Mouse (Mus musculus): ENCODE measurements around the gene Nxf3. TPM values are rescaled to one million over a fixed set of nuclear protein-coding genes. Genes with fewer than 3 reads are reported as not detected.

Gene Nxf3
- total RNA-seq, 1 experiment = 6.6 TPM

DNA sequence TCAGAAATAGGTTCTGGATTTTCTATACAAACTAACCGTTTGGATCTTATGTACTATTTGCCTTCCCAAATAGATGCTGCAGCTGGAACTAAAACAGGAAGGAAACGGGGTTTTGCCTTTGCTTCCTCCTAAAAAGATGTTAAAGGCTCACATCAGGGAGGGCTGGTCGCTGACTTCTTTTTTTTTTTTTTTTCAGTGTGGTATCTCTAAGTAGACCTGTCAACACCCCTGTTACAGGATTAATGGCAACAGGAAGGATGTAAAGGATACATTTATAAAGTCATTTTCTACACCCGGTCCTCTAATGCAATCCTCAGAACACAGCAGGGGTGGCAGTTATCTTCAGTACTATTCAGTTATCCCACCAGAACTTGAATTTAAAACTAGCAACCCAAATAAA, 30.0 kb upstream of the Nxf3 start:
- Histone ChIP-seq H3K36me3 (ENCODE audit: control insufficient read depth, insufficient read depth, low read length, poor library complexity, severe bottlenecking) (no peaks in the 10 kb centered on the region), H3K4me1 (ENCODE audit: control insufficient read depth in 2 of 2, insufficient read depth in 2 of 2, low read length in 2 of 2, poor library complexity in 1 of 2) (no peaks in the 10 kb centered on the region), H3K27ac (ENCODE audit: insufficient read depth, low read depth, low read length, poor library complexity, severe bottlenecking) (no peak overlapping the region), H3K4me3 (ENCODE audit: insufficient read depth in 1 of 2, low read depth in 1 of 2, low read length in 2 of 2, poor library complexity in 1 of 2, severe bottlenecking in 1 of 2) (no peak overlapping the region), H3K9me3 (ENCODE audit: control insufficient read depth, insufficient read depth, low read depth, low read length) (no peaks in the 10 kb centered on the region), H3K9ac (ENCODE audit: insufficient read depth, low read depth, low read length, poor library complexity, severe bottlenecking) (no peak overlapping the region)
- in situ Hi-C loops (cut with MboI; ENCODE audit: low sequenced_read_pairs in 2 of 2, unreplicated experiment in 2 of 2) = no loop called here
- no peak for DNase-seq (ENCODE audit: low read depth, low spot score)
- TF ChIP-seq ZNF384 (IDR thresholded peaks at IDR 0.05; ENCODE audit: low read depth, low read length) = no peak
- no peak for TF ChIP-seq HCFC1 (IDR thresholded peaks at IDR 0.05; ENCODE audit: borderline replicate concordance, insufficient read depth, low read length)
- no peak for TF ChIP-seq ZC3H11A (IDR thresholded peaks at IDR 0.05; ENCODE audit: borderline replicate concordance, low read depth, low read length)
- TF ChIP-seq MAFK (IDR thresholded peaks at IDR 0.05; ENCODE audit: insufficient read depth, low read depth, low read length) = no peak
- TF ChIP-seq CHD2 (IDR thresholded peaks at IDR 0.05; ENCODE audit: low read depth, low read length) = no peak

GRCm38 (mm10) chrX:136107942-136108341, 22.9 kb upstream of the Nxf3 start:
- TF ChIP-seq MAFK (IDR thresholded peaks at IDR 0.05; ENCODE audit: insufficient read depth, low read depth, low read length) (no peak), ZNF384 (IDR thresholded peaks at IDR 0.05; ENCODE audit: low read depth, low read length) (no peak), CHD2 (IDR thresholded peaks at IDR 0.05; ENCODE audit: low read depth, low read length) (no peak), ZC3H11A (IDR thresholded peaks at IDR 0.05; ENCODE audit: borderline replicate concordance, low read depth, low read length) (no peak), HCFC1 (IDR thresholded peaks at IDR 0.05; ENCODE audit: borderline replicate concordance, insufficient read depth, low read length) (no peak)
- no peaks in the 10 kb centered on the region for H3K4me1 ChIP-seq (ENCODE audit: control insufficient read depth in 2 of 2, insufficient read depth in 2 of 2, low read length in 2 of 2, poor library complexity in 1 of 2)
- no peak overlapping the region for H3K4me3 ChIP-seq (ENCODE audit: insufficient read depth in 1 of 2, low read depth in 1 of 2, low read length in 2 of 2, poor library complexity in 1 of 2, severe bottlenecking in 1 of 2)
- no peak overlapping the region for H3K27ac ChIP-seq (ENCODE audit: insufficient read depth, low read depth, low read length, poor library complexity, severe bottlenecking)
- H3K36me3 ChIP-seq (ENCODE audit: control insufficient read depth, insufficient read depth, low read length, poor library complexity, severe bottlenecking) = no peaks in the 10 kb centered on the region
- no peaks in the 10 kb centered on the region for H3K9me3 ChIP-seq (ENCODE audit: control insufficient read depth, insufficient read depth, low read depth, low read length)
- peak; percentile 31 for DNase-seq (ENCODE audit: low read depth, low spot score)
- in situ Hi-C loops (cut with MboI; ENCODE audit: low sequenced_read_pairs in 2 of 2, unreplicated experiment in 2 of 2) = no loop called here
- H3K9ac ChIP-seq (ENCODE audit: insufficient read depth, low read depth, low read length, poor library complexity, severe bottlenecking) = no peak overlapping the region

GRCm38 (mm10) chrX:136104724-136105088, 19.7 kb upstream of the Nxf3 start:
- in situ Hi-C loops (cut with MboI; ENCODE audit: low sequenced_read_pairs in 2 of 2, unreplicated experiment in 2 of 2) = no loop called here
- Histone ChIP-seq H3K4me1 (ENCODE audit: control insufficient read depth in 2 of 2, insufficient read depth in 2 of 2, low read length in 2 of 2, poor library complexity in 1 of 2) (no peaks in the 10 kb centered on the region), H3K9ac (ENCODE audit: insufficient read depth, low read depth, low read length, poor library complexity, severe bottlenecking) (no peak overlapping the region), H3K36me3 (ENCODE audit: control insufficient read depth, insufficient read depth, low read length, poor library complexity, severe bottlenecking) (no peaks in the 10 kb centered on the region), H3K27ac (ENCODE audit: insufficient read depth, low read depth, low read length, poor library complexity, severe bottlenecking) (no peak overlapping the region), H3K9me3 (ENCODE audit: control insufficient read depth, insufficient read depth, low read depth, low read length) (no peaks in the 10 kb centered on the region), H3K4me3 (ENCODE audit: insufficient read depth in 1 of 2, low read depth in 1 of 2, low read length in 2 of 2, poor library complexity in 1 of 2, severe bottlenecking in 1 of 2) (no peak overlapping the region)
- no peak for TF ChIP-seq ZC3H11A (IDR thresholded peaks at IDR 0.05; ENCODE audit: borderline replicate concordance, low read depth, low read length)
- no peak for TF ChIP-seq ZNF384 (IDR thresholded peaks at IDR 0.05; ENCODE audit: low read depth, low read length)
- no peak for TF ChIP-seq HCFC1 (IDR thresholded peaks at IDR 0.05; ENCODE audit: borderline replicate concordance, insufficient read depth, low read length)
- no peak for TF ChIP-seq CHD2 (IDR thresholded peaks at IDR 0.05; ENCODE audit: low read depth, low read length)
- no peak for TF ChIP-seq MAFK (IDR thresholded peaks at IDR 0.05; ENCODE audit: insufficient read depth, low read depth, low read length)
- DNase-seq (ENCODE audit: low read depth, low spot score) = no peak

GRCm38 (mm10) chrX:136104046-136104723, 19.1 kb upstream of the Nxf3 start:
- H3K9ac ChIP-seq (ENCODE audit: insufficient read depth, low read depth, low read length, poor library complexity, severe bottlenecking) = no peak overlapping the region
- DNase-seq (ENCODE audit: low read depth, low spot score) = no peak
- no peak for TF ChIP-seq ZC3H11A (IDR thresholded peaks at IDR 0.05; ENCODE audit: borderline replicate concordance, low read depth, low read length)
- TF ChIP-seq CHD2 (IDR thresholded peaks at IDR 0.05; ENCODE audit: low read depth, low read length) = no peak
- no peak for TF ChIP-seq ZNF384 (IDR thresholded peaks at IDR 0.05; ENCODE audit: low read depth, low read length)
- no peak for TF ChIP-seq MAFK (IDR thresholded peaks at IDR 0.05; ENCODE audit: insufficient read depth, low read depth, low read length)
- no peak for TF ChIP-seq HCFC1 (IDR thresholded peaks at IDR 0.05; ENCODE audit: borderline replicate concordance, insufficient read depth, low read length)
- no peak overlapping the region for H3K27ac ChIP-seq (ENCODE audit: insufficient read depth, low read depth, low read length, poor library complexity, severe bottlenecking)
- no peak overlapping the region for H3K4me3 ChIP-seq (ENCODE audit: insufficient read depth in 1 of 2, low read depth in 1 of 2, low read length in 2 of 2, poor library complexity in 1 of 2, severe bottlenecking in 1 of 2)
- H3K9me3 ChIP-seq (ENCODE audit: control insufficient read depth, insufficient read depth, low read depth, low read length) = no peaks in the 10 kb centered on the region
- H3K36me3 ChIP-seq (ENCODE audit: control insufficient read depth, insufficient read depth, low read length, poor library complexity, severe bottlenecking) = no peaks in the 10 kb centered on the region
- in situ Hi-C loops (cut with MboI; ENCODE audit: low sequenced_read_pairs in 2 of 2, unreplicated experiment in 2 of 2) = no loop called here
- H3K4me1 ChIP-seq (ENCODE audit: control insufficient read depth in 2 of 2, insufficient read depth in 2 of 2, low read length in 2 of 2, poor library complexity in 1 of 2) = no peaks in the 10 kb centered on the region
